Mouse (Mus musculus): ENCODE results near the gene Ggn.

GRCm38 (mm10) chr7:29168791-29169230 is 1.2 kb upstream of the Ggn start:
- no peak for TF ChIP-seq CTCF (IDR thresholded peaks at IDR 0.05; ENCODE audit: borderline replicate concordance, control insufficient read depth, extremely low read depth, insufficient read depth, low read length, poor library complexity)
- TF ChIP-seq POLR2A (IDR thresholded peaks at IDR 0.05; ENCODE audit: control insufficient read depth, extremely low read depth, insufficient read depth, low read length, poor library complexity): no peak
